Mouse (Mus musculus): ENCODE data around the gene Tead1.

- no peak for TF ChIP-seq POLR2A (IDR thresholded peaks at IDR 0.05; ENCODE audit: low read depth, low read length)
- TF ChIP-seq CTCF (IDR thresholded peaks at IDR 0.05; ENCODE audit: extremely low read depth, insufficient read depth, insufficient read length, insufficient replicate concordance): no peak
These were observed 15.7 kb upstream of the Tead1 start for GRCm38 (mm10) chr7:112663314-112663966.
